Mouse (Mus musculus) cortical plate, adult 2 months (tissue): ENCODE results near the gene Slc35b2. TPM values are rescaled to one million over a fixed set of nuclear protein-coding genes. Genes with fewer than 3 reads are reported as not detected.

Experiments
- H3K27ac ChIP-seq: fragments of 200-500 bp; 2 replicates; pipeline ENCODE4 v1.5.1; 2012; ENCODE audit warnings: low read length, control low read depth, inconsistent platforms; ENCODE audit not compliant: insufficient read depth
- H3K4me1 ChIP-seq: fragments of 200-500 bp; 2 replicates; pipeline ENCODE4 v1.6.1; 2011; ENCODE audit warnings: low read length; ENCODE audit not compliant: control insufficient read depth, insufficient read depth
- H3K4me3 ChIP-seq: fragments of 200-500 bp; 2 replicates; pipeline ENCODE4 v1.5.1; 2011; ENCODE audit warnings: mild to moderate bottlenecking, low read length, control low read depth; ENCODE audit not compliant: insufficient read depth
- CTCF ChIP-seq: fragments of 200-500 bp; IDR thresholded peaks from 2 replicates; pipeline ENCODE4 v1.5.1; 2011; ENCODE audit warnings: mild to moderate bottlenecking, control low read depth, low read length; ENCODE audit not compliant: insufficient read depth; ENCODE audit errors: extremely low read depth
- POLR2A ChIP-seq: fragments of 200-500 bp; IDR thresholded peaks from 2 replicates; pipeline ENCODE4 v1.6.1; 2011; ENCODE audit warnings: mild to moderate bottlenecking, low read length, control low read depth; ENCODE audit not compliant: insufficient read depth; ENCODE audit errors: extremely low read depth
- polyA plus RNA-seq: library from polyadenylated mRNA; depleted of rRNA; stranded (reverse); fragments of >200 nt; gene quantifications from 2 replicates; pipeline ENCODE4 v1.2.3, GENCODE M21; 2012

Gene Slc35b2
- polyA plus RNA-seq, 1 experiment: 52.6 TPM

DNA sequence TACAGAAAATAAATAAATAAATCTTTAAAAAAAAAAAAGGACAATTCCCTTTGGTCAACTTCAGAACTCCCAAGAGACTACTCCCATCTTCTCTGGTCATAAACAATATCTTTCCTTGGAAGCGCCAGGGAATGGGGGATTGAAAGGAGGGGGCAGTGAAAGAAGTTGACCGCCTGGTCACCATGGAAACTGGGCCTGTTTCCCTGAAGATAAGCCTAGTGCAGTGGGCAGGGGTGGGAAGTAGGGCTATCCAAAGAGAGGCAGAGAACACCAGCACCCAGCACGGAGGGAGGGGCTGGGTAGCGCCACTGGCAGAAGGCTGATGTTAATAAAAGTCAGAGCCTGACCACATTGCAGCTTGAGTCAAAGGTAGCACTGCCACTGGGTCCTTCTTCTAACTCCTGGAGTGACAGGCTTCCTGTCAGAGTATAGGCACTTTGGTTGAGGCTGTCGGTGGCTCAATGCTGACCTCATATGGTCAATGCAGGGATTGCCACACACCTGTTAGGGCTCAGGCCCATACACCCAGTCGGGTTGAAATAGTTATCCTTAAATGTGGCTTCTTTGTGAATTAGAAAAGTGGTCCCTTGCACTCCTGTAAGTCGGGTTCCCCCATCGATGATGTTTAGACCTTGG is 11.7 kb upstream of the Slc35b2 start:
- H3K27ac ChIP-seq: no peak overlapping the region
- H3K4me1 ChIP-seq: peaks cover 3% of the 10 kb centered on the region; the same call in 1 of the 2 replicates
- no peak overlapping the region for H3K4me3 ChIP-seq
- TF ChIP-seq POLR2A (no peak), CTCF (peak; percentile 98)

DNA sequence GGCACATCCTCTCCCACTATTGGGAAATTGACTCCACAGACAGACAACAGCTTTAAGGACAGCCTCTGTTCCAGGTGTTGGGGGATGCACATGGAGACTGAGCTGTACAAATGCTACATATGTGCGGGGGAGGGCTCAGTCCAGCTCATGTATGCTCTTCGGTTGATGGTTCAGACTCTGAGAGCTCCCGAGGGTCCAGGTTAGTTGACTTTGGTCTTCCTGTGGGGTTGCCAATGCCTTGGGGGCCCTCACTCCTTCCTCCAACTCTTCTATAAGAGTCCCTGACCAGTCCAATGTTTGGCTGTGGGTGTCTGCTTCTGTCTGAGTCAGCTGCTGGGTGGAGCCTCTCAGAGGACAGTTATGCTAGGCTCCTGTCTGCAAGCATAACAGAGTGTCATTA is 10.6 kb upstream of the Slc35b2 start:
- Histone ChIP-seq H3K27ac (no peak overlapping the region), H3K4me3 (no peak overlapping the region), H3K4me1 (peaks cover 3% of the 10 kb centered on the region; the same call in 1 of the 2 replicates)
- TF ChIP-seq CTCF: no peak
- TF ChIP-seq POLR2A: no peak

DNA sequence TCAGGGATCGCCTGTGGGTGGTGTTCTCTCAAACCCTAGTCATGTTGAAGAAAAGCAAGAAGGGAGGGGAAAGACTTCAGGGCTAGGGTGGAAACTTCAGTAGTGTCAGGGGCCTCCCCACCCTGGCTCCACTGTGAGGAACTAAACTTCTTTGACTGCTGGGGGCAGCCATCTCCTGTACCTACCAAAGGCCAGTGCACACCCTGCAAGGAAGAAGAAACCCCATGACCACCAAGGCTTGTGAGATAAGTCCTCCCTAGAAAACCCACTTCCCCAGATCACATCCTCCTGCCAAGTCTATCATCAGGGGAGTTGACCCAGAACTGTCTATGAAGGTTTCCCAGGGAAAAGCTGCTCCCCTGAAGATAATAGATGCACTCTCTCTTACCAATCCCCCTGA is 9.3 kb upstream of the Slc35b2 start:
- no peak for TF ChIP-seq CTCF
- TF ChIP-seq POLR2A: no peak
- H3K27ac ChIP-seq: no peak overlapping the region

DNA sequence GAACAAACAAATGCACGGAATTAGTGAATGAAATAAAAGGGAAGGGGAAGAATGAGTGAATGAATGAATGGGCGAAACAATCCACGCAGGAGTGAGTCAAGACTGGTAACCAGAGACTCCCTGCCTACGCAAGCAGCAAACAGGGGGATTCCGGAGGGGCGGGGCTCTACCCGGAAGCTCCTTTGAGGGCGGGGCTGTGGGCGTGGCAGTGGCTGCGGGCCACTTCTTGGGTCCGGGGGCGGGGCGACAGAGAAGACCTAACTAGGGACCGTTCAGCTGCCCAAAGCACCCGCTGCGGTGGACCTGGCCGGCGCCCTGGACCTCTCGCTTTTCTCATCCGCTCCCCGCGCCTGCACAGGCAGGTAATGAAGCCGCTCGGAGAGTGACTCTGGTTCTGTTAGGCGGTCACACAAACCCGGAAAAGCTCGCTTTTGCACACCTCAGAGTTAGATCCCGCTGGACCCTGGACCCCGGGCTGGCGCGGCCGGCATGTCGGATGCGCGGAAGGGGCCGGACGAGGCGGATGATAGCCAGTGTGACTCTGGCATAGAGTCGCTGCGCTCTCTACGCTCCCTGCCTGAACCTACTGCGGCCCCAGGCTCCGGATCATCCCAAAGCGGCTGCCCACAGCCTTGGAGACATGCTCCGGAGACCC is 8.1 kb upstream of the Slc35b2 start, which contains the start of gene Nfkbie:
Nfkbie (plus strand) TSS at position 252 of the 655 bp plus-strand sequence.
- TF ChIP-seq CTCF (no peak), POLR2A (no peak)
- H3K27ac ChIP-seq: no peak within 1 kb of the TSS

More for the DNA sequence above, 9.3 kb upstream of the Slc35b2 start:
- Histone ChIP-seq H3K4me1 (0 out of 2 replicates have a peak, but pooled peaks cover 2% of the 10 kb centered on the region), H3K4me3 (no peak overlapping the region)

DNA sequence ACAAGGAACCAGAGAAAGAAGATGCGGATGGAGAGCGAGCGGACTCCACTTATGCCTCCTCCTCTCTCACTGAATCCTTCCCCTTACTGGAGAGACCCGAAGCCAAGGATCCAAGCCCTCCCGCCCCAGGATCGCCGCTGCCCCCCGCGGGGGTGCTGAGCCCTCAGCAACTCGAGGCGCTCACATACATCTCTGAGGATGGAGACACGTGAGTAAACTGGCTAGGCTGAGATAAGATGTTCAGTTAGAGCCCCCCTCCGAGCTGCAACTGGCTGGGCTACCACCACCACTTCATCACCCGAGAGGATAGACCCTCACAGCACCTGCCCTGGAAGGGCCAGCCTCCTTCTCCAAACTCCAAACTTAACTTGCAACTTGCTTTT is 7.6 kb upstream of the Slc35b2 start:
- Histone ChIP-seq H3K4me3 (peak overlapping the region; percentile 48), H3K4me1 (no peaks in the 10 kb centered on the region), H3K27ac (no peak overlapping the region)
- TF ChIP-seq CTCF: no peak
- TF ChIP-seq POLR2A: no peak

More for the DNA sequence above, 8.1 kb upstream of the Slc35b2 start, which contains the start of gene Nfkbie:
- Histone ChIP-seq H3K4me1 (no peaks in the 10 kb centered on the region), H3K4me3 (peak within 1 kb of the TSS; percentile 48)

DNA sequence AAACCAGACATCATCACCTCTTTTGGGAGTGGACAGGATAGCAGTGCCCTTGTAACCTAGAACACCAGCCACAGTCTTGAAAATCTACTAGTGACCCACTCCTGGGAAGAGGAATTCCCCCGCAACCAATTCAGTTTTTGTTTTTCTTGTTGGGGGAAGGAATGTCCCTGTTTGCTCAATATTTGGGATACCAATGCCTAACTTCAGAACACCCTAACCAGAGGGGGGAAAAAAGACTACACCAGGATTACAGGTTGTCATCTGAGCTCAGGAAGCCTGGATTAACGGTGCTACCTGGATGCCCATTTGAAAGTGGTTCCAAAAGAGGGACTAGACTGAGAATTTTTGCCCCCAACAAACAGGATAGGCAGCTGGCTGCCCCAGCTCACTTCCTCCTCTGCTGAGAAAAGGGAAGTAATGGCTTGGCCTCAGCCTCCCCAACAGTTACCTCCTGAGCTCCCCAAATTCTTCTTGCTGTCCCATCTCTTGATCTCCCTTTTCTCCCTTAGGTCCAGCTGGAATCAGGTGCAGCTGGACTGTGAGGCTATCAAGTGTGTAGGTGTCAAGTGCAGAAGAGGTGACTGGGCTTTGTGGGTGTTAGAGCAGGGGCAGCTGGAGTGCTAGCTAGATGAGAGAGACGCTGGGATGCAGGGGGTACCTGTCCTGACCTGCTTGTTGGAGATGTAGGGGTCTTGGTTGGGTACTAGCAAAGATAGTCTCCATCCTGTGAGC is 7.0 kb upstream of the Slc35b2 start:
- no peak for TF ChIP-seq CTCF
- H3K4me3 ChIP-seq: peak overlapping the region; percentile 48; the same call in 1 of the 2 replicates
- no peaks in the 10 kb centered on the region for H3K4me1 ChIP-seq
- no peak overlapping the region for H3K27ac ChIP-seq

DNA sequence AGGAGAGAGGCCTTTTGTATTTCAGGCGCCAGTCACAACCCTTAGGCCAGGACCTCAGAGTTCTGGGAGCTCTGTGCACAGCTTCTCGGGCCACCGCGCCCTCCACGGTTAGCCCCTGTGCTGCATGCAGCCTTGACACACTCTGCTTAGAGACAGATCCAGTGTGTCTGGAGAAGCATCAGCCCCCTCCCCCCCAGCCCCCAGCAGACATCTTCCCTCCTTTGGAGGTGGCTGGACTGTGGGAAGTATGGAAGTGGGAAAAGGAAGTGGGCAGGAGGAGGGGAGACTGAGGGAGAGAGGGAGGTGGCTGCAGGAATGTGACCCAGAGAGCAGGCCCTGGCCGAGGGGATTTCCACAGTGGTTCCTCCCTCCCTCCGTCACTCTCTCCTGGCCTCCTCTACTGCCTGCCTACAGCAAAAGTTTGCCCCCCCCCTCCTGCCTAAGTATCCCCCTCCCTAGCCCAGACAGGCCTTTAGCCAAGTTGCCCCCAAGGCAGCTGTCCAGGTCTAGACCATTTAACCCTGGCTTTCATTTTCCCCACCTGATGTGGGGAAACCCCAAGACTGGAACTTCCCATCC is 6.3 kb upstream of the Slc35b2 start:
- H3K27ac ChIP-seq: no peak overlapping the region
- TF ChIP-seq POLR2A (no peak), CTCF (no peak)
- H3K4me3 ChIP-seq: no peak overlapping the region
- H3K4me1 ChIP-seq: no peaks in the 10 kb centered on the region

DNA sequence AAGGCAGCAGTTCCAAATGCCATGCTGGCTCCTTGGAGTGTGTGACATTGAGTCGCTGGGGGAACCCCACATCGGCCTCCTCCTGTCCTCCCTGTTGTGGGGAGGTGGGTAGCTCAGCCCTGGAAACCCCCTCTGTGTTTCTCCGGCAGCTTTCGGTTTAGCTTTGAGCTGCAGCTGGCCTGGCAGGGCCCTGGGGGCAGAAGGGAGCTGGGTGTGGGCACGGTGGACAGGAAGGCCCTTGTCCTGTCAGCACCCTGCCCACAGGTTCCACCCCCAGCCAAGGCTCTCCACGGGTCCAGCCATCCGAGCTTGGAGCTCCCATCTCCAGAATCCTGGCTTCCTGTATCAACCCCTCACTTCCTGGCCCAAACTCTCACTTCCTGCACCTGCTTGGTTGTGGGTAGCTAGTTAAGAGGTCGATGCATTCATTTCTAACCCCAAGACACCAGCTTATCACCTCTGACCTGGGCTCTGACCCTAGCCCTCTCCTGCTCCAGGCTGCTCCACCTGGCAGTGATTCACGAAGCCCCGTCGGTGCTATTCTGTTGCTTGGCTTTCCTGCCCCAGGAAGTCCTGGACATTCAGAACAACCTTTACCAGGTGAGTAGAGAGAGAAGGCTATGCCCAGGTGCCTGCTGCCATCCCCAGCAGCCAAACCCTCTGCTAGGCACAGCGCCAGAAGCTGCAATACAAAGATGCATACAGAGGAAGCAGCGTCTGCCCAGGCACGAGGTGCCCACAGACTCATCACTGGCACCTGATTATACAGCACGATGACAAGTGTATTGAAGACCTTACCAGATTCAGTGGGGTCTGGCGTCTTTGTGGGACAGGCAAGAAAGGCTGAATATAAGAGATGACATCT is 5.4 kb upstream of the Slc35b2 start:
- H3K4me3 ChIP-seq: no peak overlapping the region
- no peaks in the 10 kb centered on the region for H3K4me1 ChIP-seq
- H3K27ac ChIP-seq: no peak overlapping the region
- TF ChIP-seq CTCF (no peak), POLR2A (no peak)
